Mouse (Mus musculus) cerebellum, adult 8-10 months (tissue): Measurements from ENCODE around the gene Gpr37.

ENCODE experiments used
- DNase-seq: peaks from one replicate; pipeline ENCODE4 v3.0.0; 2022

The Gpr37 gene

GRCm38 (mm10) chr6:25690629-25691028 is at the start of gene Gpr37:
Gene Gpr37 (minus strand): TSS chr6:25690729.
- no peak for DNase-seq

GRCm38 (mm10) chr6:25736533-25736932 is 46.0 kb upstream of the Gpr37 start:
- no peak for DNase-seq

- DNase-seq, result no peak
These were observed 36.0 kb upstream of the Gpr37 start for GRCm38 (mm10) chr6:25726560-25726959.

GRCm38 (mm10) chr6:25710601-25711000 is 20.1 kb upstream of the Gpr37 start:
- DNase-seq, result no peak

- no peak for DNase-seq
These were observed 18.8 kb upstream of the Gpr37 start for GRCm38 (mm10) chr6:25709250-25709895.

GRCm38 (mm10) chr6:25699956-25700355 is 9.4 kb upstream of the Gpr37 start:
- no peak for DNase-seq

- DNase-seq, result no peak
These were observed 284 bp downstream of the Gpr37 start for GRCm38 (mm10) chr6:25690284-25690605.

- no peak for DNase-seq
These were observed 827 bp downstream of the Gpr37 start for GRCm38 (mm10) chr6:25689520-25690283.

- no peak for DNase-seq
These were observed 1.5 kb downstream of the Gpr37 start for GRCm38 (mm10) chr6:25688927-25689519.

- no peak for DNase-seq
These were observed 3.7 kb downstream of the Gpr37 start for GRCm38 (mm10) chr6:25686760-25687200.

- no peak for DNase-seq
These were observed 6.1 kb downstream of the Gpr37 start for GRCm38 (mm10) chr6:25684391-25684790.

GRCm38 (mm10) chr6:25675111-25675510 is 15.4 kb downstream of the Gpr37 start:
- no peak for DNase-seq

GRCm38 (mm10) chr6:25673801-25674200 is 16.7 kb downstream of the Gpr37 start:
- DNase-seq, result no peak

GRCm38 (mm10) chr6:25670150-25670549 is 20.4 kb downstream of the Gpr37 start:
- no peak for DNase-seq

GRCm38 (mm10) chr6:25663942-25664341 is 26.6 kb downstream of the Gpr37 start:
- DNase-seq, result no peak

- DNase-seq, result no peak
These were observed 30.4 kb downstream of the Gpr37 start for GRCm38 (mm10) chr6:25659924-25660675.
